Mouse (Mus musculus) retina, embryonic 14.5 days (tissue): ENCODE results near the gene Tnk2.

Experiments
- DNase-seq: peaks from one replicate; pipeline ENCODE4 v3.0.0-alpha.2; 2015; ENCODE audit warnings: low spot score

Gene Tnk2

GRCm38 (mm10) chr16:32660095-32660494 lies 16.4 kb downstream of the Tnk2 start:
- DNase-seq = no peak

GRCm38 (mm10) chr16:32660557-32661321 lies 17.1 kb downstream of the Tnk2 start:
- DNase-seq = no peak

DNA sequence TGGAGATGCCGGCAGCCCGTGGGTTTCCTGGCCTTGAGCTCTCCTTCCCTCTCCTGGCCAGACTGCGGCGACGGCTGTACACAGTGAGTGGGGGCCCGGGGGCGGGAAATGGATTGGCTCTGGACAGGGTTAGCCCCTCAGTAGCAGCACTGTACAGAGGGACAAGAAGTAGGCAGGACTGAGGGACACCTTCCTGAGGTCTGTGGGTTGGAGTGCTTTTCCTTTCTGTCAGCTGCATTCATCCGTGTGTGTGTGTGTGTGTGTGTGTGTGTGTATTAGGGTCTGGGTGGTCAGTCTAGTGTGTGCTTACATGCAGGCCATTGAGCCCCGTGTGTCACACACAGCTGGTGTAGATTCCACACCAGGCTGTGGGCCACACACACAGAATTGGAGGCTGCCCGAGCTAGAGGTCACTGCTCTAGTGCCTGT lies 17.8 kb downstream of the Tnk2 start:
- DNase-seq = peak; percentile 54

- no peak for DNase-seq
Measured at GRCm38 (mm10) chr16:32662372-32662771, 18.7 kb downstream of the Tnk2 start.

DNA sequence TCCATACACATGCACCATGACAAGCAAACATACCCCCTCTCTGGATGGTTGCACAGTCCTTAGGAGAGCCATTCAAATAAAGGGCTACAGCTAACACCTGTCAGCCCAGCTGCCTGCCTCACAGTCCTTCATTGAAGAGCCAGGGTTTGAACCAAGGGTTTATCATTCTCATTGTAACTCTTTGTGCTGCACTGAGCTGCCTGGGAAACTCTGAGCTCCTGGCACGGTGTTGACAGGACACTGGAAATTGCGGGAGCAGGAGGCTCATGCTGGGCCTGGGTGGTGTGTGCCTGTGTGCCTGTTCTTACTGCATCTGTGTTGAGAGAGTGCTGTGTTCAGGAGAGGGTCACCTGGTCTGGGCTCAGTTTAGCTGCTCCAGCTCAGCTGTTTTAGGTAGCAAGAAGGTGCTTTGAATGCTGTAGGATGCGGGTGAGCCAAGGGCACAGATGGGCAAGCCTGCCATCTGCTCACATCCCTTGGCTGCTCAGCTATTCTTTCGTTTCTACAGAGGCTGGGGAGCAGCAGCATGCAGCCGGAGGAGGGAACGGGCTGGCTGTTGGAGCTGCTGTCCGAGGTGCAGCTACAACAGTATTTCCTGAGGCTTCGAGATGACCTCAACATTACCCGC lies 19.7 kb downstream of the Tnk2 start:
- DNase-seq = no peak

- DNase-seq = no peak
Measured at GRCm38 (mm10) chr16:32664211-32664610, 20.5 kb downstream of the Tnk2 start.

DNA sequence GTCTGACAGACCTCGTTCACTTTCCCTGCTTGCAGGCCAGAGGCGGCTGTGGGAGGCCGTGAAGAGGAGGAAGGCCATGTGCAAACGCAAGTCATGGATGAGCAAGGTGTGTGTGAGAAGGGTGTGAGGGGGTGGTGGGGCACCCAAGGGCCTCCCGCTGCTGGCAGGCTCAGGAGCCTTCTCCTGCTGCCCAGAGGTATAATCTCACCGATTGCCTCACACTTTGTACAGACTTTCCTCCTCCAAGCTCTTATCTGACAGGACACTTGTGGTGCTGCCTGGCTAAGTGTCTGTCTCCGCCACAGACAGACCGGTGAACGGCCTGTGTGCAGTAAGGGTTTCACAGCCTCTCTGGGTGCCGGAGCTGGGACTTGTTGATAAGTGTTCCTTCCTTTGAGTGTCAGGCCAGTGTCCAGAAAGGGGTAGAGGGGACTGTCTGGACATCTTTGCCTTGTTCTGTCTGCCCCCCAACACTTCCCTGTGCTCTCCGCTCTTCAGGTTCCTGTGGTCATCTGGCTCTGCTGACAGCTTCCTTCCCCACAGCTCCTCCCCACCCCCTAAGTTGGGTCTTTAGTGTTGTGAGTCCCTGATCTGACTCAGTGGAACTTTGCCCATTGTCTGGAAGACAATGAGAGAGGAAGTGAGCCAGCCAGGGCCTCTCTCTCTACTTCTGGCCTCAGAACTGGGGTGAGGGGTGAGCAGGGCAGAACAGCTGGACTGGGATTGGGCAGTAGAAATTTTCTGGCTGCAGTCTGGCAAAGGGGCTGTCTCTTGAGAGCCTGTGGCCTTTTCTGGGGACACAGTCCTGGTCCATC lies 22.4 kb downstream of the Tnk2 start:
- DNase-seq = peak; percentile 61

DNA sequence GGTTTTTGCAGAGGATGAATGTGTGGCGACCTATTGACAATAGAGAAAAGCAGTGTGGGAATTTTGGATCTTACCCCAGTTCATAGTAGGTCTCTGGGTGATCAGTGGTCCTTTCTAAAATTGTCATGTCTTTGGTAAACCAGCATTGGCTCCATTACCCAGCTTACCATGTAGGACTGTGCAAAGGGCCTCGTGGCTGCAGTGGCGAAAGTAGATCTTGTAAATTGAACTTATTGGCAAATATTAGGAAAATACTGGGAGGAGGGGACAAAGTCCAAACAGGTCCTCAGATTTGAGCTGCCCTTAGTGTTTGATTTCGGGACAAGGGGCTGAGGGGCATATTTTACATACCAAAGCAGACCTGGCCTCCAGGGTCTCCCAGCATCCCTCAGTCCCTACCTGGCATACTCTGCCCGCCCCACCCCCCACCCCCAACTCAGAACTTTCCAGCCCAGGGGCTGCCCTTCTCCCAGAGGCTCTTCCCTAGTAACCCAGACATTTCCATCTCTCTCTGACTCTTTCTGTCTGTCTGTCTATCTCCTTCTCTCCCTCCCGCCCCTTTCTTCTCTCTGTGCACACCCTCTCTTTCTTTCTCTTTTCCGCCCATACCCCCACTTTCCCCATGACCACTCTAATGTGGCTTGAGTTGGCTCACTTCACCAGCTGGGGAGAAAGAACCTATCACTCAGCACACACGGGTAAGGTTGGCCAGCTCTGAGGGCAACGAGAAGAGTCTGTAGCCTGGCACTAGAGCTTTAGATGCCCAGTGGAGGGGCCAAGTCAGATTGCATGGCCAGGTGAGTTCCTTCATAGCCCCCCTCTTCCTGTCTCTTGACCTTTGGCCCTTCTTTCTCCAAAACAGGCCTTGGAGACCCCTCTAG lies 23.2 kb downstream of the Tnk2 start:
- DNase-seq = no peak

GRCm38 (mm10) chr16:32667552-32667872 lies 23.8 kb downstream of the Tnk2 start:
- no peak for DNase-seq

DNA sequence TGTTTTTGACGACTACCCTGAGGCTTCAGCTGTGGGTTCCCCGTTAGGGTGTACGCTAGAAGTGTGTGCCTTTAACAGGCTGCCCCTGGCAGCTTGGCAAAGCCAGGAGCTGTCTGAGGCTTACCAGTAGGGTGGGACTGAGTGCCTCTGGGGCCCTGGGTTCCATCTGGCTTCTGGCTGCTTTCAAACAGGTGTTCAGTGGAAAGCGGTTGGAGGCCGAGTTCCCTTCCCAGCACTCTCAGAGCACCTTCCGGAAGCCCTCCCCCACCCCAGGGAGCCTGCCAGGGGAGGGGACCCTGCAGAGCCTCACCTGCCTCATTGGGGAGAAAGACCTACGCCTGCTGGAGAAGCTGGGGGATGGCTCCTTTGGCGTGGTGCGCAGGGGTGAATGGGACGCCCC lies 24.4 kb downstream of the Tnk2 start:
- no peak for DNase-seq

DNA sequence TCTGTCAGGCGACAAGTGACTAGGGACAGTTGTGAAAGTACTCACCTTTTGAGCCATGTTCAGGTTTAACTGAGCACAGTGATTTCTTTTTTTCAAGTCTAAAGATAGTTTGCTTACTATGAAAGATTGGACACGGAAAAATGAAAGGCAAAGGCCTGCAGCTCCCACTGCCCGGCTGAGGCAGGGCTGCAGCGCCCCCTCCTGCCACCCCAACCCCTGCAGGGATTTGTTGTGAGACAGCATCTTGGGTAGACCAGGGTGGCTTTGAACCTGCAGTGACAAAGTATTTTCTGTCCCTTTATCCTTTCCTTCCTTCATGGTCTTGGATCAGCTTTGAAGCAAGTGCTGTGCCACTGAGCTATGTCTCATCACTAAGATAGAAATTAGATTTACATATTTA lies 24.8 kb downstream of the Tnk2 start:
- DNase-seq = no peak

DNA sequence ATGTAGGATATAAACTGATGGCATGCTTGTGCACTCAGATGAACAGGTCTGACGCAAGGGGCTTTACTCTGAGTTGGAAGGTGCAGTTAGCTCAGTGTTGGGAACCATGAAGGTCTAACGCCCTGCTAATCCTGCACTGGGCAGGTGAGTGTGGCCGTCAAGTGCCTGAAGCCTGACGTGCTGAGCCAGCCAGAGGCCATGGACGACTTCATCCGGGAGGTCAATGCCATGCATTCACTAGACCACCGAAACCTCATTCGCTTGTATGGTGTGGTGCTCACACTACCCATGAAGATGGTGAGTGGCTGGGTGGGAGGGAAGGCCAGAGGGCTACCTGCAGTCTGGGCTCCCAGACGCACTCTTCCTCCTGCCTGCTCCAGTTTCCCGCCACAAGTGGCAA lies 25.6 kb downstream of the Tnk2 start:
- DNase-seq = no peak

DNA sequence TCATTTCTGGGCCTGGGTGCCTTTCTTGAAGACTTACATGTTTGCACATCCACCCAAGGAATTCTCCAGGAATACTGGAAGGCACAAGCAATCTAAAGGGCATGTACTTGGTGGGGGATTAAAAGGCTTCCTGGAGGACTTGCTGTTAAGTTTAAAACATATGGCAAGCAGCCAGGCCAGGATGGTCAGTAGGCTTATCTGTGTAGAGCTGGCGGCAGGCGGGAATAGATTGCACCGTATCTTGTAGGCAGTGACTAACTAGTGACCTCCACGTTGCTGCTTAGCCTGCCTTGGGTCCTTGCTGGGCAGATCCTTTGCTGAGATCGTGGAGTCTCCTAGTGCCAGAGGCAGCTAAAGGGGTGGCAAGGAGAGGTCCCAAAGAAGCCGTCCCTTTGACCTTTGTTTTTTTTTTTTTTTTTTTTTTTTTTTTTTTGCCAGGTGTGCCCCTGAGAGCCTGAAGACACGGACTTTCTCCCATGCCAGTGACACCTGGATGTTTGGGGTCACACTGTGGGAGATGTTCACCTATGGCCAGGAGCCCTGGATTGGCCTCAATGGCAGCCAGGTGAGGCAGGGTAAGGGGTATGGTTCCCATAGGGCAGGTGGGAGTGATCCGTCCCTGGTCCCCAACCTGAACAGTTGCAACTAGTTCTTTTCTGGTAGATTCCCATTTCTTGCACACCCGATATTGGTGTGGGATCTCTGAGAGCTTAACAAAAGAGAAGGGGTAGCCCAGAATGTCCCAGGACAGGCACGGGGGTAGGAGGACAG lies 26.9 kb downstream of the Tnk2 start:
- no peak for DNase-seq

- DNase-seq = no peak
Measured at GRCm38 (mm10) chr16:32671206-32671887, 27.7 kb downstream of the Tnk2 start.

- DNase-seq = no peak
Measured at GRCm38 (mm10) chr16:32672250-32672649, 28.6 kb downstream of the Tnk2 start.

GRCm38 (mm10) chr16:32672861-32673560 lies 29.3 kb downstream of the Tnk2 start:
- no peak for DNase-seq

GRCm38 (mm10) chr16:32674121-32674740 lies 30.6 kb downstream of the Tnk2 start:
- no peak for DNase-seq

- no peak for DNase-seq
Measured at GRCm38 (mm10) chr16:32677040-32677700, 33.5 kb downstream of the Tnk2 start.

DNA sequence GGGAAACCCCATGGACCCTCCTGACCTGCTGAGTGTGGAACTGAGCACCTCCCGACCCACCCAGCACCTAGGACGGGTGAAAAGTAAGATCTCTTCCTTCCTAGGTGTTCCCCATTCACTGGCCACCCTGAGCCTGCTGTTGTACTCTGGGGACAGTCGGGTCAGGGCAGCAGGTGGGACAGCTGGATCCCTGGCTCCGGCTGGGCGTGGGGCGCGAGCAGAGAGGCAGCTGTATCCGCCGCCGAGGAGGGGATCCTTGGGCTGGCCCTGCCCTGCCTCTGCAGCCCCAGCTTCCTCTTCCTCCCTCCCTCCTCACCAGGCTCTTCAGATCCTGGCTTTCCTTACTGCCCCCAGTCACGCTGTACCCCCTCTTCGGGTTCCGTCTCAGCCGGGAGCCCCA lies 34.2 kb downstream of the Tnk2 start:
- DNase-seq = no peak
